Mouse (Mus musculus) embryonic facial prominence, embryonic 10.5 days (tissue): ENCODE measurements around the gene Cenpp. TPM values are rescaled to one million over a fixed set of nuclear protein-coding genes. Genes with fewer than 3 reads are reported as not detected.

Experiments used
- DNase-seq: peaks from one replicate; pipeline ENCODE4 v3.0.0-alpha.2; 2017; ENCODE audit warnings: low spot score
- H3K27ac ChIP-seq: fragments of 300-500 bp; sonication (generic); replicated peaks from 2 replicates; pipeline ENCODE4 v1.5.1; 2016; ENCODE audit warnings: mild to moderate bottlenecking
- H3K27me3 ChIP-seq: fragments of 300-500 bp; sonication (generic); replicated peaks from 2 replicates; pipeline ENCODE4 v1.6.1; 2016; ENCODE audit warnings: low read depth, mild to moderate bottlenecking; ENCODE audit not compliant: poor library complexity, severe bottlenecking
- H3K36me3 ChIP-seq: fragments of 300-500 bp; sonication (generic); replicated peaks from 2 replicates; pipeline ENCODE4 v1.6.1; 2016; ENCODE audit warnings: mild to moderate bottlenecking, moderate library complexity
- H3K4me1 ChIP-seq: fragments of 300-500 bp; sonication (generic); 2 replicates; pipeline ENCODE4 v1.6.1; 2016
- H3K4me3 ChIP-seq: fragments of 300-500 bp; sonication (generic); 2 replicates; pipeline ENCODE4 v1.5.1; 2016; ENCODE audit warnings: mild to moderate bottlenecking, moderate library complexity
- H3K9me3 ChIP-seq: fragments of 300-500 bp; sonication (generic); 2 replicates; pipeline ENCODE4 v1.6.1; 2016; ENCODE audit warnings: mild to moderate bottlenecking
- WGBS: fragments of 180-500 bp; shearing (Covaris S2); methylation state at CpG from one replicate; pipeline ENCODE4 v1.1.7; 2016; 5-methylcytosine and 5-hydroxymethylcytosine counted together
- polyA plus RNA-seq: library from polyadenylated mRNA; unstranded; fragments of >200 nt; fragmentation: Nextera tagmentation; extraction: Ambion mirVana; gene quantifications from 2 replicates; pipeline ENCODE4 v1.2.1, GENCODE M21; 2016

Gene Cenpp
- polyA plus RNA-seq: 34.4 and 35.2 TPM in 2 replicates

- Histone ChIP-seq H3K36me3 (peaks cover 24% of the 10 kb centered on the region), H3K27me3 (no peaks in the 10 kb centered on the region), H3K27ac (peak within 1 kb of the TSS; percentile 78), H3K9me3 (no peaks in the 10 kb centered on the region), H3K4me3 (peak within 1 kb of the TSS; percentile 74), H3K4me1 (peaks cover 18% of the 10 kb centered on the region)
- peak; percentile 99 for DNase-seq
- WGBS: under 1% methylated on average over 68 of the region's 68 CpGs
Observed at GRCm38 (mm10) chr13:49652481-49653179, at the start of gene Cenpp, which contains the start of gene Nol8. Gene Cenpp, minus strand, starts transcription at chr13:49652785. Gene Nol8, plus strand, starts transcription at chr13:49653078.

- Histone ChIP-seq H3K9me3 (no peaks in the 10 kb centered on the region), H3K27ac (no peak overlapping the region), H3K4me3 (no peak overlapping the region), H3K4me1 (no peaks in the 10 kb centered on the region), H3K36me3 (peaks cover 65% of the 10 kb centered on the region), H3K27me3 (no peaks in the 10 kb centered on the region)
- no peak for DNase-seq
- WGBS: 95% methylated on average over 5 of the region's 5 CpGs
Observed at GRCm38 (mm10) chr13:49691056-49691455, 38.5 kb upstream of the Cenpp start.

- DNase-seq: no peak
- WGBS: 89% methylated on average over 4 of the region's 4 CpGs
- Histone ChIP-seq H3K27me3 (no peaks in the 10 kb centered on the region), H3K4me3 (no peak overlapping the region; the same call in 1 of the 2 replicates), H3K36me3 (peaks cover 42% of the 10 kb centered on the region), H3K9me3 (no peaks in the 10 kb centered on the region), H3K27ac (no peak overlapping the region), H3K4me1 (peaks cover 23% of the 10 kb centered on the region)
Observed at GRCm38 (mm10) chr13:49684266-49684665, 31.7 kb upstream of the Cenpp start.

- Histone ChIP-seq H3K36me3 (peaks cover 40% of the 10 kb centered on the region), H3K27ac (peak overlapping the region; percentile 88), H3K4me3 (peak overlapping the region; percentile 91), H3K9me3 (no peaks in the 10 kb centered on the region), H3K4me1 (peaks cover 23% of the 10 kb centered on the region), H3K27me3 (no peaks in the 10 kb centered on the region)
- DNase-seq: no peak
- WGBS: 1% methylated on average over 20 of the region's 20 CpGs
Observed at GRCm38 (mm10) chr13:49682233-49682846, 29.8 kb upstream of the Cenpp start.

- 6% methylated on average over 26 of the region's 26 CpGs for WGBS
- peaks cover 23% of the 10 kb centered on the region for H3K4me1 ChIP-seq
- peak; percentile 98 for DNase-seq
- H3K27ac ChIP-seq: peak within 1 kb of the TSS; percentile 88
- no peaks in the 10 kb centered on the region for H3K9me3 ChIP-seq
- peak within 1 kb of the TSS; percentile 91 for H3K4me3 ChIP-seq
- no peaks in the 10 kb centered on the region for H3K27me3 ChIP-seq
- peaks cover 45% of the 10 kb centered on the region for H3K36me3 ChIP-seq
Observed at GRCm38 (mm10) chr13:49681351-49682232, 29.0 kb upstream of the Cenpp start, which contains the start of gene Iars. Gene Iars, plus strand, starts transcription at chr13:49682100.

- Histone ChIP-seq H3K27ac (no peak overlapping the region), H3K4me1 (peaks cover 7% of the 10 kb centered on the region), H3K9me3 (no peaks in the 10 kb centered on the region), H3K4me3 (no peak overlapping the region), H3K27me3 (no peaks in the 10 kb centered on the region), H3K36me3 (peaks cover 66% of the 10 kb centered on the region)
- WGBS: 95% methylated on average over 2 of the region's 2 CpGs
- no peak for DNase-seq
Observed at GRCm38 (mm10) chr13:49677793-49678192, 25.2 kb upstream of the Cenpp start.

GRCm38 (mm10) chr13:49653180-49653541 lies 576 bp upstream of the Cenpp start:
- WGBS: under 1% methylated on average over 16 of the region's 16 CpGs
- H3K9me3 ChIP-seq: no peaks in the 10 kb centered on the region
- peaks cover 18% of the 10 kb centered on the region for H3K4me1 ChIP-seq
- no peaks in the 10 kb centered on the region for H3K27me3 ChIP-seq
- DNase-seq: no peak
- peaks cover 29% of the 10 kb centered on the region for H3K36me3 ChIP-seq
- H3K27ac ChIP-seq: peak overlapping the region; percentile 78
- H3K4me3 ChIP-seq: peak overlapping the region; percentile 74

GRCm38 (mm10) chr13:49651781-49652351 lies 719 bp downstream of the Cenpp start:
- Histone ChIP-seq H3K4me1 (peaks cover 18% of the 10 kb centered on the region), H3K4me3 (peak overlapping the region; percentile 74), H3K27me3 (no peaks in the 10 kb centered on the region), H3K27ac (peak overlapping the region; percentile 78), H3K36me3 (peaks cover 16% of the 10 kb centered on the region), H3K9me3 (no peaks in the 10 kb centered on the region)
- no peak for DNase-seq
- 4% methylated on average over 4 of the region's 4 CpGs for WGBS

- H3K9me3 ChIP-seq: no peaks in the 10 kb centered on the region
- H3K4me3 ChIP-seq: peak overlapping the region; percentile 74
- 58% methylated on average over 2 of the region's 2 CpGs for WGBS
- peaks cover 18% of the 10 kb centered on the region for H3K4me1 ChIP-seq
- peaks cover 12% of the 10 kb centered on the region for H3K36me3 ChIP-seq
- H3K27ac ChIP-seq: no peak overlapping the region
- no peaks in the 10 kb centered on the region for H3K27me3 ChIP-seq
- DNase-seq: no peak
Observed at GRCm38 (mm10) chr13:49651136-49651535, 1.4 kb downstream of the Cenpp start.

GRCm38 (mm10) chr13:49646019-49646418 lies 6.6 kb downstream of the Cenpp start:
- no peak for DNase-seq
- WGBS: 86% methylated on average over 1 of the region's 1 CpGs
- Histone ChIP-seq H3K4me3 (no peak overlapping the region), H3K9me3 (no peaks in the 10 kb centered on the region), H3K4me1 (no peaks in the 10 kb centered on the region), H3K27ac (no peak overlapping the region), H3K36me3 (peaks cover 6% of the 10 kb centered on the region; the same call in 1 of the 2 replicates), H3K27me3 (no peaks in the 10 kb centered on the region)

GRCm38 (mm10) chr13:49644731-49645529 lies 7.7 kb downstream of the Cenpp start:
- Histone ChIP-seq H3K9me3 (no peaks in the 10 kb centered on the region), H3K27me3 (no peaks in the 10 kb centered on the region), H3K27ac (no peak overlapping the region), H3K36me3 (peaks cover 9% of the 10 kb centered on the region; the same call in 1 of the 2 replicates), H3K4me1 (no peaks in the 10 kb centered on the region), H3K4me3 (no peak overlapping the region)
- 79% methylated on average over 2 of the region's 2 CpGs for WGBS
- no peak for DNase-seq
